Mouse (Mus musculus): ENCODE measurements at regions not wholly inside any gene's neighbourhood (a gene's known extent, or its start where the extent isn't known, plus 50 kb on each side); places are given as distances from the start of the nearest gene placed in this dataset.

DNA sequence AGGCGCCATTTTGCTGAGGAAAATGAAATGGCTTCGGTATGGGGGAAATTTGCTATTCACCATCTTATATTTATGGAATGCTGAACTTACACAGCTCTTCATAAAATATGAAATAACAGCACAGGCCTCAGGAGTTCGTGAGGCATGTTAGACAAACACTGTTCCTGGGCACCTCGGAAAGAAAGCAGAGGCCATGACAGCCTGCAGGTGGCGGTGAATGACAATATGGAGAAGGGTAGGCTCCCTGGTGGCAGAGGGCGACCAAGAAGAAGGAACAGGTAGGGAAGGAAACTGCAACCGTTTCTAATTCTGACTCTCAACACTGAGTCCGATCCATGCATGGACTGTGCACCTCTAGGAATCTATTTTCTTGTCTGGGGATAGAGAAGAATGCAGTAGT, 553.6 kb upstream of the Tmpo start:
- no peak overlapping the region for H3K4me3 ChIP-seq (ENCODE audit: insufficient read depth, low read depth, low read length)

DNA sequence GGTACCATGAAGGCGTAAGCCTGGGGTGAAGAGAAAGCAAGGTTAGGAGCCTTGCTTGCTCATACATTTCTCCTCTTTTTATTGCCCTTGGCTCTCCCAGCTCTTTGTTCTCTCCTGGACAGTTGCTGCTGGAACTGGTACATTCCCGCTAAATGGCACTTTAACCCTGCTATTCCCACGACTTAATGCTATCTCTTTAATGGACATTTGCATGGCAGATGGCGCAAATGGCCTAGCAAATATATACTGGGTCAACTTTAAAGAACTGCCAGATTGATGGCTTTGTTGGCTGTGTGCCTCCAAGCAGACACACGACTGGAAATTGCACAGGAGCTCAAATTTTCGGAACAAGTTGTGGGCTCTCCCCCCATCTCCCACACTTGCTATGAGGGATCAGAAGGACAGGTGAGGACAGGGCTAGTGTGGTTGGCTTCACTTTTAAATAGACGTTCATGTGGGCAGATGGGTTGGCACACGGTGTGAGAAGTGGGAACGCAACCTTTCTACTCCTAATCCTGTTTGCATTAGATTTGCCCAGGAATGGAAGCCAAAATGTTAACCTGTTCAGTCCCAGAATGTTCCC, 551.0 kb upstream of the Tmpo start:
- Histone ChIP-seq H3K27ac (replicated peaks; ENCODE audit: low read depth, low read length) (no peak overlapping the region), H3K4me3 (ENCODE audit: insufficient read depth, low read depth, low read length) (no peak overlapping the region), H3K4me1 (ENCODE audit: control insufficient read depth, insufficient read depth, insufficient read length, low read length) (no peaks in the 10 kb centered on the region)

More for the DNA sequence above, 553.6 kb upstream of the Tmpo start:
- Histone ChIP-seq H3K27ac (replicated peaks; ENCODE audit: low read depth, low read length) (no peak overlapping the region), H3K4me1 (ENCODE audit: control insufficient read depth, insufficient read depth, insufficient read length, low read length) (no peaks in the 10 kb centered on the region)

- H3K4me3 ChIP-seq (ENCODE audit: insufficient read depth, low read depth, low read length): no peak overlapping the region
- no peak overlapping the region for H3K27ac ChIP-seq (replicated peaks; ENCODE audit: low read depth, low read length)
- no peaks in the 10 kb centered on the region for H3K4me1 ChIP-seq (ENCODE audit: control insufficient read depth, insufficient read depth, insufficient read length, low read length)
Measured at GRCm38 (mm10) chr10:91730062-91730461, 548.9 kb upstream of the Tmpo start.

DNA sequence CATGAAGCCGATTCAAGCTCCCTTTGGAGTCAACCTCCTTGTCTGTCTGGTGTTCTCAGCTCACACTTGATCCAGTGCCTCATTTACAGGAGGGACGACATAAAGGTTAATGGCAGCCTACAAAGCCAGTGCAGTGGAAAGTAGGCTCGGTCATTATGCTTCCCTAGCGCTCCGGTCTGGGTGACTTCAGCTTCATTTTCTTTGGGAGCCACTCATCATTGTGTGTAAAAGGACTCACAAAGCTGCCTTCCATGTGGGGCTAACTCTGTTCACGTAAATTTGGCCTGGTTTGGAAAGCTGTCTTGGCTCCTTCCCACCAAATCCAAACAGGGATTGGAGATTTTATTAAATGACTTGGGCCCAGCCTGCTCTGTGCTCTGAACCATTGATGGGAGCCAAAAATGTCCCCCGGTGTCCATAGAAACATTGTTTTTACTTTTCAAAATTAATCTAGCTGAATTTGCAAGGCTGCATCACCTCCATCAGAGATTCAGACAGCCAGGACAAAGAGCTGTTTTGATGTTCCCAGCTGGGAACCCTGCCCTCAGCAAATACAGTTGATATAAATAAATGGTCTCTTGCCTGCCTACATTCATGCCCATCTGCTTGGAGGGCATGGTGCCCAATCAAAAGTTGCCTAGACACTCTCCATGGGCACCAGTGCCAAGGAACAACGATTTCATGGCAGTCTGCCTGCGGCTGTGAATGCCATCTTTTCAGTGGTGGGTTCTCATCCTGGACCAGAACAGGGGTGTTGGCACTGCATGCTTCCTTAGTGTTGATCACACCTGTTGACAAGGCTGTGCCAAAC, 538.7 kb upstream of the Tmpo start:
- no peaks in the 10 kb centered on the region for H3K4me1 ChIP-seq (ENCODE audit: control insufficient read depth, insufficient read depth, insufficient read length, low read length)

DNA sequence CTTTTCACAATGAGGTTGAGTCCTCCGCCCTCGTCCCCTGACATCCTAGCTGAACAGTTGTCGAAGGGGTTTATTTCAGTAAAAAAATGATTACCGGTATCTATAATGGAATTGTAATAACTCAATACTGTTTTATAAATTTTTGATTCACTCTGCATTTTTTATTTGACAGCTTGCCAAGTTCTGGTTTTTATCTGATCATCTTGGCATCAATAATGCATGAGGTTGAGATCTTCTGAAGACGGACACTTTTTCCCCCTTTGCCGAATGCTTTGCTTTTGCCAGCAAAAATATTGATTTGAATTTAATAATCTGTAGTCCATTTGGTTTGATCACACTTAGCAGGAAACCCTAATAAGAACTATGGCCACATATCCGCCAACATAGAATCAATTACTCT, 535.5 kb upstream of the Tmpo start:
- Histone ChIP-seq H3K4me3 (ENCODE audit: insufficient read depth, low read depth, low read length) (no peak overlapping the region), H3K27ac (replicated peaks; ENCODE audit: low read depth, low read length) (no peak overlapping the region), H3K4me1 (ENCODE audit: control insufficient read depth, insufficient read depth, insufficient read length, low read length) (no peaks in the 10 kb centered on the region)

More for the DNA sequence above, 538.7 kb upstream of the Tmpo start:
- H3K4me3 ChIP-seq (ENCODE audit: insufficient read depth, low read depth, low read length): no peak overlapping the region
- H3K27ac ChIP-seq (replicated peaks; ENCODE audit: low read depth, low read length): no peak overlapping the region

DNA sequence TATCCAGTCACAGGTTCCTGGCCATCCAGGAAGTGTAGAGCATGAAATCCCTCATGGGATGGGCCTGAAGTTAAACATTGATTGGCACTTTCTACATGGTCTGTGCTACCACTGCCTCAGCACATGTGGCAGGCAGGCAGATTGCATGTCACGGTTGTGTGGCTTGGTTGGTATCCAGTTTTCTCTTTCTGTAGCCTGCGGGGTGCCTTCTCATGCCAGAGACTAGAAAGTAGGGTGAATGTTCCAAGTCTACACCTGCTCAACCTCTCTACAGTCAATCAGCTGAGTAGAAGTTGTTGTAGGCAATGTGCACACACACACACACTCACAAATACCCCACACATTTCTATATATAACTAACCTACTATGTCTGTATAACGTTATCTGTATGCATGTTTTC, 533.5 kb upstream of the Tmpo start:
- no peak overlapping the region for H3K4me3 ChIP-seq (ENCODE audit: insufficient read depth, low read depth, low read length)
- no peaks in the 10 kb centered on the region for H3K4me1 ChIP-seq (ENCODE audit: control insufficient read depth, insufficient read depth, insufficient read length, low read length)
- no peak overlapping the region for H3K27ac ChIP-seq (replicated peaks; ENCODE audit: low read depth, low read length)

- H3K27ac ChIP-seq (replicated peaks; ENCODE audit: low read depth, low read length): no peak overlapping the region
Measured at GRCm38 (mm10) chr10:91713529-91713928, 532.4 kb upstream of the Tmpo start.

GRCm38 (mm10) chr10:91706816-91707215, 525.7 kb upstream of the Tmpo start:
- H3K4me1 ChIP-seq (ENCODE audit: control insufficient read depth, insufficient read depth, insufficient read length, low read length): no peaks in the 10 kb centered on the region
- H3K4me3 ChIP-seq (ENCODE audit: insufficient read depth, low read depth, low read length): no peak overlapping the region
- H3K27ac ChIP-seq (replicated peaks; ENCODE audit: low read depth, low read length): no peak overlapping the region

More at GRCm38 (mm10) chr10:91713529-91713928, 532.4 kb upstream of the Tmpo start:
- H3K4me3 ChIP-seq (ENCODE audit: insufficient read depth, low read depth, low read length): no peak overlapping the region
- H3K4me1 ChIP-seq (ENCODE audit: control insufficient read depth, insufficient read depth, insufficient read length, low read length): no peaks in the 10 kb centered on the region

GRCm38 (mm10) chr10:91704751-91705150, 523.6 kb upstream of the Tmpo start:
- Histone ChIP-seq H3K27ac (replicated peaks; ENCODE audit: low read depth, low read length) (no peak overlapping the region), H3K4me3 (ENCODE audit: insufficient read depth, low read depth, low read length) (no peak overlapping the region), H3K4me1 (ENCODE audit: control insufficient read depth, insufficient read depth, insufficient read length, low read length) (no peaks in the 10 kb centered on the region)

DNA sequence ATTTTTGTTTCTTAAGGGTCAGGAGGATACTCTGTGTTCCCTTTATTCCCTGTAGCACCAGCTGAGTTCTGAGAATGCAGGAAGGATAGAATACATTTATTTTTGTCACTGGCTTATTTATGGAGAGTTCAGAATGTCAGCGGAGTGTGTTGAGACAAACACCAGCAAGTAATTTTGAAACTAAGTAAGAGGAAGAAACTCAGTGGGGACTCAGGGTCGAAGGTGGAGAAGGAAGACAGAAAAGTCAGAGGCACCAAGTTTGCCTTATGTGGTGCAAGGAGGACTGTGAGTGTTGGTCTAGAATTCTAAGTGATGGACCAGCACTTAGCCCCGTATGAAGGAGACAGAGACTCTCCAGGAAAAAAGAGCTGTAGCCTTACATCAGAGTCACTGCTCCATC, 520.7 kb upstream of the Tmpo start:
- Histone ChIP-seq H3K4me3 (ENCODE audit: insufficient read depth, low read depth, low read length) (no peak overlapping the region), H3K4me1 (ENCODE audit: control insufficient read depth, insufficient read depth, insufficient read length, low read length) (no peaks in the 10 kb centered on the region), H3K27ac (replicated peaks; ENCODE audit: low read depth, low read length) (no peak overlapping the region)

GRCm38 (mm10) chr10:91686082-91686618, 505.0 kb upstream of the Tmpo start:
- Histone ChIP-seq H3K4me1 (ENCODE audit: control insufficient read depth, insufficient read depth, insufficient read length, low read length) (no peaks in the 10 kb centered on the region), H3K27ac (replicated peaks; ENCODE audit: low read depth, low read length) (no peak overlapping the region), H3K4me3 (ENCODE audit: insufficient read depth, low read depth, low read length) (no peak overlapping the region)

- Histone ChIP-seq H3K4me3 (ENCODE audit: insufficient read depth, low read depth, low read length) (no peak overlapping the region), H3K27ac (replicated peaks; ENCODE audit: low read depth, low read length) (no peak overlapping the region)
Measured at GRCm38 (mm10) chr10:91685164-91686027, 504.3 kb upstream of the Tmpo start.

GRCm38 (mm10) chr10:91679641-91680040, 498.5 kb upstream of the Tmpo start:
- Histone ChIP-seq H3K4me3 (ENCODE audit: insufficient read depth, low read depth, low read length) (no peak overlapping the region), H3K27ac (replicated peaks; ENCODE audit: low read depth, low read length) (no peak overlapping the region), H3K4me1 (ENCODE audit: control insufficient read depth, insufficient read depth, insufficient read length, low read length) (no peaks in the 10 kb centered on the region)

More at GRCm38 (mm10) chr10:91685164-91686027, 504.3 kb upstream of the Tmpo start:
- no peaks in the 10 kb centered on the region for H3K4me1 ChIP-seq (ENCODE audit: control insufficient read depth, insufficient read depth, insufficient read length, low read length)

DNA sequence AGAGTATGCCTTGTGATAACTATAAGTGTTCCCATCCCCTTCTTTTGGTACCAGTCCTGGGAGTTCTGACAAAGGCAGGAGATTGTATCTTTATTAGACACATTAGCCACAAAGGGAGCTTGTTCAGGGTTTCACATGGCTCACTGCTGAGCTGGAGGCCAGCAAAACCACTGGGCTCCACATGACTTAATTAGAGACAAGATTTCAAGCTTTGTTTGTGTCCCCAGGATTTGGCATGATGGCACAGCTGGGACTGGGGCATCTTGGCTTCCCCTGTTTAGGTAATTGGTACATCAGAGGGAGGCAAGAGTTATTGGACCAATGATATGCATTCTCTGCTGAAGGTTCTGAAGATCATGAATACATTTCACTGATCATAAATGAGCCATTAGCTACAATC, 456.8 kb upstream of the Tmpo start:
- Histone ChIP-seq H3K4me3 (ENCODE audit: insufficient read depth, low read depth, low read length) (no peak overlapping the region), H3K4me1 (ENCODE audit: control insufficient read depth, insufficient read depth, insufficient read length, low read length) (no peaks in the 10 kb centered on the region), H3K27ac (replicated peaks; ENCODE audit: low read depth, low read length) (no peak overlapping the region)

DNA sequence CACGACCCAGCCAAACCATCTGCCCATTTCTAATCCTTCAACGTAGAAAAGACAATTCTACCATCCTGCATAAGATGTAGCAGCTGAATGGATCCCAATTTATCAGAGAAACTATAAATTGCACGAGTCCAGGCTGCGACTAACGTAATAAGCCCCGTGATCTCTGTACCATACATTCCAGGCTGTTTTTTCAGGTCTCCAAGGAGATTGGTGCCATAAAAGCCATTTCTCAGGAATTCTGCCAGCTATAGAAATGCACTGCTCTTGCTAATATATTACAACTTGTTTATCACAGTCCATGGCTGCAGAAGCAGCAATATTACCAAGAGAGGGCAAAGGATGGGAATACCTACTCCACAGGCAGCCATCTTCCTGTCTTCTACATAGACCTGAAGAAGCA, 447.6 kb upstream of the Tmpo start:
- H3K4me1 ChIP-seq (ENCODE audit: control insufficient read depth, insufficient read depth, insufficient read length, low read length): no peaks in the 10 kb centered on the region
- no peak overlapping the region for H3K4me3 ChIP-seq (ENCODE audit: insufficient read depth, low read depth, low read length)
- H3K27ac ChIP-seq (replicated peaks; ENCODE audit: low read depth, low read length): no peak overlapping the region
